Comparison of ENCODE assay signal across 9 mouse cellular contexts in genomic region chr8:120321724-120322123, GRCm38 (mm10).
DNase-seq lines count a peak whose midpoint lies in the region; ATAC-seq lines count a peak whose summit lies in the region.
"Had no signal": no experiment of that assay in that cellular context is flagged by ENCODE, and none has a peak within 500 bp of the region (broad histone marks: within the 10 kb centered on the region; RNA-seq: fewer than 3 reads in every experiment).

No protein-coding gene starts in this region.

- no peak overlapping the region for H3K9ac ChIP-seq in forebrain, embryonic 16.5 days (replicated peaks; ENCODE audit: low read depth, low read length)
- H3K9ac ChIP-seq in midbrain, embryonic 16.5 days (ENCODE audit: low read depth, low read length) = no peak overlapping the region
- H3K9ac ChIP-seq in embryonic facial prominence, embryonic 11.5 days (replicated peaks; ENCODE audit: low read length) = no peak overlapping the region

- peak overlapping the region; percentile 87 for H3K27ac ChIP-seq in forebrain, embryonic 10.5 days
- H3K27ac ChIP-seq in forebrain, embryonic 16.5 days (ENCODE audit: low read length) = no peak overlapping the region
- H3K27ac ChIP-seq in midbrain, embryonic 10.5 days (replicated peaks) = peak overlapping the region; percentile 87
- H3K27ac ChIP-seq in midbrain, embryonic 16.5 days (ENCODE audit: low read length) = no peak overlapping the region
- no peak overlapping the region; the same call in 1 of the 2 replicates for H3K27ac ChIP-seq in embryonic facial prominence, embryonic 11.5 days (replicated peaks; ENCODE audit: low read depth, low read length)

- H3K4me3 ChIP-seq in forebrain, embryonic 10.5 days = no peak overlapping the region
- H3K4me3 ChIP-seq in forebrain, embryonic 16.5 days (replicated peaks; ENCODE audit: low read length) = no peak overlapping the region
- H3K4me3 ChIP-seq in midbrain, embryonic 10.5 days = no peak overlapping the region
- no peak overlapping the region for H3K4me3 ChIP-seq in midbrain, embryonic 16.5 days (ENCODE audit: low read depth, low read length)
- no peak overlapping the region for H3K4me3 ChIP-seq in embryonic facial prominence, embryonic 11.5 days (ENCODE audit: low read depth, low read length)

- no peak for DNase-seq in forebrain, embryonic 10.5 days (ENCODE audit: extremely low spot score, low spot score)
- DNase-seq in midbrain, embryonic 10.5 days (ENCODE audit: low spot score) = peak; percentile 44
- peak; percentile 63 for DNase-seq in embryonic facial prominence, embryonic 11.5 days (ENCODE audit: low spot score)
- DNase-seq in thymus, postnatal 14 days = peak; percentile 61
- DNase-seq in urinary bladder, postnatal 14 days (ENCODE audit: low spot score) = no peak
- DNase-seq: kidney, adult 11 months had no signal

- H3K27me3 ChIP-seq in forebrain, embryonic 10.5 days (ENCODE audit: poor library complexity, severe bottlenecking) = peaks cover 52% of the 10 kb centered on the region
- H3K27me3 ChIP-seq in forebrain, embryonic 16.5 days (replicated peaks; ENCODE audit: control insufficient read depth, insufficient read depth, low read length) = no peaks in the 10 kb centered on the region
- H3K27me3 ChIP-seq in midbrain, embryonic 10.5 days (ENCODE audit: low read depth, poor library complexity, severe bottlenecking) = peaks cover 42% of the 10 kb centered on the region
- no peaks in the 10 kb centered on the region for H3K27me3 ChIP-seq in midbrain, embryonic 16.5 days (ENCODE audit: control insufficient read depth, insufficient read depth, low read depth, low read length)
- H3K27me3 ChIP-seq in embryonic facial prominence, embryonic 11.5 days (ENCODE audit: control insufficient read depth, insufficient read depth, low read length) = no peaks in the 10 kb centered on the region

- H3K4me2 ChIP-seq in forebrain, embryonic 16.5 days (ENCODE audit: low read length) = no peak overlapping the region
- no peak overlapping the region for H3K4me2 ChIP-seq in midbrain, embryonic 16.5 days (ENCODE audit: low read length)
- H3K4me2 ChIP-seq in embryonic facial prominence, embryonic 11.5 days (ENCODE audit: low read depth, low read length) = no peak overlapping the region

- H3K9me3 ChIP-seq in forebrain, embryonic 10.5 days = no peaks in the 10 kb centered on the region
- no peaks in the 10 kb centered on the region for H3K9me3 ChIP-seq in forebrain, embryonic 16.5 days (ENCODE audit: control insufficient read depth, low read length)
- no peaks in the 10 kb centered on the region for H3K9me3 ChIP-seq in midbrain, embryonic 10.5 days (replicated peaks)
- no peaks in the 10 kb centered on the region for H3K9me3 ChIP-seq in midbrain, embryonic 16.5 days (replicated peaks; ENCODE audit: control insufficient read depth, low read length, poor library complexity, severe bottlenecking)
- H3K9me3 ChIP-seq in embryonic facial prominence, embryonic 11.5 days (replicated peaks; ENCODE audit: control insufficient read depth, low read length) = no peaks in the 10 kb centered on the region

- no peaks in the 10 kb centered on the region for H3K36me3 ChIP-seq in forebrain, embryonic 10.5 days (replicated peaks)
- no peaks in the 10 kb centered on the region for H3K36me3 ChIP-seq in forebrain, embryonic 16.5 days (ENCODE audit: control insufficient read depth, insufficient read depth)
- no peaks in the 10 kb centered on the region for H3K36me3 ChIP-seq in midbrain, embryonic 10.5 days
- H3K36me3 ChIP-seq in midbrain, embryonic 16.5 days (ENCODE audit: control insufficient read depth, insufficient read depth, low read length) = no peaks in the 10 kb centered on the region
- H3K36me3 ChIP-seq in embryonic facial prominence, embryonic 11.5 days (replicated peaks; ENCODE audit: control insufficient read depth, insufficient read depth, low read depth, low read length) = no peaks in the 10 kb centered on the region

- ATAC-seq in forebrain, embryonic 16.5 days = no peak
- no peak for ATAC-seq in midbrain, embryonic 16.5 days
- no peak for ATAC-seq in embryonic facial prominence, embryonic 11.5 days (replicated peaks; ENCODE audit: insufficient number of reproducible peaks, low FRiP score, low TSS enrichment, low read depth)
- ATAC-seq in megakaryocyte progenitor cell, adult 5-6 weeks (replicated peaks; ENCODE audit: poor library complexity) = no peak

- 40% methylated on average over 6 of the region's 6 CpGs for WGBS in forebrain, embryonic 10.5 days
- WGBS in forebrain, embryonic 16.5 days = 49% methylated on average over 6 of the region's 6 CpGs
- WGBS in midbrain, embryonic 10.5 days = 40% methylated on average over 6 of the region's 6 CpGs
- 48% methylated on average over 6 of the region's 6 CpGs for WGBS in midbrain, embryonic 16.5 days
- WGBS in embryonic facial prominence, embryonic 11.5 days = 33% methylated on average over 6 of the region's 6 CpGs

- H3K4me1 ChIP-seq in forebrain, embryonic 10.5 days = peaks cover 84% of the 10 kb centered on the region
- H3K4me1 ChIP-seq in forebrain, embryonic 16.5 days (replicated peaks; ENCODE audit: control insufficient read depth, insufficient read depth, low read length) = peaks cover 18% of the 10 kb centered on the region
- peaks cover 86% of the 10 kb centered on the region for H3K4me1 ChIP-seq in midbrain, embryonic 10.5 days
- peaks cover 17% of the 10 kb centered on the region for H3K4me1 ChIP-seq in midbrain, embryonic 16.5 days (ENCODE audit: control insufficient read depth, insufficient read depth, low read length)
- H3K4me1 ChIP-seq in embryonic facial prominence, embryonic 11.5 days (ENCODE audit: control insufficient read depth, insufficient read depth, low read length) = peaks cover 17% of the 10 kb centered on the region

Comparison
In these comparisons a context has a peak if more than half of its experiments do, and no peak if none do; other contexts are left out.
1. H3K27ac ChIP-seq: peak in forebrain, embryonic 10.5 days (single experiment) and midbrain, embryonic 10.5 days (single experiment); none in forebrain, embryonic 16.5 days (single experiment), midbrain, embryonic 16.5 days (single experiment) and embryonic facial prominence, embryonic 11.5 days (single experiment).
2. DNase-seq: peak in midbrain, embryonic 10.5 days (single experiment), embryonic facial prominence, embryonic 11.5 days (single experiment) and thymus, postnatal 14 days (single experiment); none in forebrain, embryonic 10.5 days (single experiment) and urinary bladder, postnatal 14 days (single experiment).